Mouse (Mus musculus) heart, embryonic 10.5 days (tissue): ENCODE data around the gene Nek5. TPM values are rescaled to one million over a fixed set of nuclear protein-coding genes. Genes with fewer than 3 reads are reported as not detected.

Source experiments
- DNase-seq: peaks from one replicate; pipeline ENCODE4 v3.0.0-alpha.2; 2017; ENCODE audit warnings: low spot score
- H3K27ac ChIP-seq: fragments of 300-500 bp; sonication (generic); 2 replicates; pipeline ENCODE4 v1.5.1; 2016; ENCODE audit warnings: mild to moderate bottlenecking
- H3K27me3 ChIP-seq: fragments of 300-500 bp; sonication (generic); 2 replicates; pipeline ENCODE4 v1.6.1; 2016; ENCODE audit warnings: mild to moderate bottlenecking; ENCODE audit not compliant: poor library complexity, insufficient read depth, severe bottlenecking
- H3K36me3 ChIP-seq: fragments of 300-500 bp; sonication (generic); 2 replicates; pipeline ENCODE4 v1.6.1; 2016; ENCODE audit warnings: mild to moderate bottlenecking, moderate library complexity
- H3K4me1 ChIP-seq: fragments of 300-500 bp; sonication (generic); 2 replicates; pipeline ENCODE4 v1.6.1; 2016; ENCODE audit warnings: mild to moderate bottlenecking
- H3K4me3 ChIP-seq: fragments of 300-500 bp; sonication (generic); 2 replicates; pipeline ENCODE4 v1.5.1; 2016; ENCODE audit warnings: mild to moderate bottlenecking, moderate library complexity
- H3K9me3 ChIP-seq: fragments of 300-500 bp; sonication (generic); 2 replicates; pipeline ENCODE4 v1.6.1; 2016; ENCODE audit warnings: mild to moderate bottlenecking, moderate library complexity
- WGBS: fragments of 180-500 bp; shearing (Covaris S2); methylation state at CpG from one replicate; pipeline ENCODE4 v1.1.7; 2016; 5-methylcytosine and 5-hydroxymethylcytosine counted together
- polyA plus RNA-seq: library from polyadenylated mRNA; unstranded; fragments of >200 nt; fragmentation: Nextera tagmentation; extraction: Ambion mirVana; gene quantifications from 2 replicates; pipeline ENCODE4 v1.2.1, GENCODE M21; 2016

Nek5 gene
- polyA plus RNA-seq, 1 experiment from 2014 or later = 0.09 TPM

DNA sequence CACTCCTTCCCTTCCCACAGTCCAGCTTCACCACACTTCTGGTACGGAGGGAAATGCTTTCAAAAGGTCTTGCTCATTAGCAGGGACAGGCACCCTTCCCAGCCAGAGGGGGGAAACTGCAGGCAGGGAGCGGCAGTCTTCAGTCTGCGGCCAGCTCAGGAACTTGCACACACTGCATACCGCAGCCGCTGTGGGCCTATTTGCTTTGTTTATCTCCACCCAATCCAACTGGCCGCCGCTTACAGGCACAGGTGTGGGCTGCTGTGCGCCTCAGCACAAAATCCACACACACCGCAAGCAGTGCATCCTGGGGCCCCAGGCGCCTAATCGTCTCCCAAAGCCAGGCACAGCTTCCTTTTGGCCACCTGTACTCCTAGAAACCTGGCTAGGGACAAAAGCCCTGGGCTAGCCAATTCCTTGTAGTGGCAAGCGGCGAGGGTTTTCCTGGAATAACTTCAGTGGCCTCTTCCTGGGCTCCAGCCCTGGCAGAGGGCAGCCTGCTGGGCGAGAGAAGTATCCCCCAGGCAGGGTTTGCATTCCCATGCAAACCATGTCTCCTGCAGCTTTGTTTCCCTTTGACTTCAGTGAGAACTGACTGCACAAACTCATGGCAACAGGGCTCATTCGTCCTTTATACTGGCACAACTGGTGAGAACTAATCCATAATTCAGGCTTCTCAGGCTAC lies 85.2 kb downstream of the Nek5 start:
- WGBS = 12% methylated on average over 15 of the region's 15 CpGs
- no peaks in the 10 kb centered on the region for H3K9me3 ChIP-seq
- peaks cover 17% of the 10 kb centered on the region for H3K4me1 ChIP-seq
- H3K4me3 ChIP-seq = peak overlapping the region; percentile 33; the same call in 1 of the 2 replicates
- 0 out of 2 replicates have a peak overlapping the region, but pooled peaks have one; percentile 16 for H3K27ac ChIP-seq
- DNase-seq = no peak
- no peaks in the 10 kb centered on the region for H3K36me3 ChIP-seq
- no peaks in the 10 kb centered on the region for H3K27me3 ChIP-seq

DNA sequence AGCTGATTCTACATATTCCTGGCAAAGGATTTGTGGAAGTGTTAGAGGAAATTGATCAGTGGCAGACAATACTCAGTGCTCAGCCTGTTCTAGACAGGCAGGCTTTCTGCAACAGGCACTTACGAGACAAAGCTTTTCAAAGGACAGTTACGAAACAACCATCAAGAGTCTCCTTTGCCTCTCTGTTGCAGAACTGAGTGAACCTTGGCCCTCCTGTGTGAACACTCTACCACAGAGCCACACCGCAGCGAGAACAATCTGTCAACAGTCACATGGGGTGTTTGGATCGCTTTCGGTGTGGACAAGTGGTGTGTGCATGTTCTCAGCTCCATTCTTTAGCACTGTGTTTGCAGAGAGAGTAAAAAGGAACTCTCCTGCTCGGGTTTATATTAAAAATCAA lies 87.8 kb downstream of the Nek5 start:
- 71% methylated on average over 7 of the region's 7 CpGs for WGBS
- DNase-seq = no peak

DNA sequence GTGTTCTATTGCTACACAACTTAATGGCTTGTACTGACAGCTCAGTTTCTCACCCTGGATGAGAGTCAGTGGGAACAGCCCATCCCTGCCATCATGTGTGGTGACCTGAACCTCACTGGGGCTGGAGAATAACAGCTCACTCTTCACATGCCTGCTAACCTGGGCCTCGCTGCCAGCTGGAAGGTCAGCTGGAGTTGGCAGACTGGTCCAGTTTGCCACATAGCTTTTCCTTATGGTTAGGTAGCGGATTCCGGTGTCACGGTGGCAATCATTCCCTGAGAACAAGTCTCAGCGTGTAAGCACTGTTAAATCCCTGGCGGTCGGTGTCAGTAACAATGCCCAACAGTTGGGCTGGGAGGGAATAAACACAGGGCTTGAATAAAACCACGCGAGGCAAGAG lies 88.7 kb downstream of the Nek5 start:
- H3K27ac ChIP-seq = no peak overlapping the region
- 92% methylated on average over 9 of the region's 9 CpGs for WGBS
- no peak for DNase-seq

More for the DNA sequence above, 87.8 kb downstream of the Nek5 start:
- no peaks in the 10 kb centered on the region for H3K9me3 ChIP-seq
- no peak overlapping the region for H3K27ac ChIP-seq
- H3K27me3 ChIP-seq = no peaks in the 10 kb centered on the region
- peaks cover 14% of the 10 kb centered on the region for H3K4me1 ChIP-seq
- no peaks in the 10 kb centered on the region for H3K36me3 ChIP-seq
- H3K4me3 ChIP-seq = no peak overlapping the region

DNA sequence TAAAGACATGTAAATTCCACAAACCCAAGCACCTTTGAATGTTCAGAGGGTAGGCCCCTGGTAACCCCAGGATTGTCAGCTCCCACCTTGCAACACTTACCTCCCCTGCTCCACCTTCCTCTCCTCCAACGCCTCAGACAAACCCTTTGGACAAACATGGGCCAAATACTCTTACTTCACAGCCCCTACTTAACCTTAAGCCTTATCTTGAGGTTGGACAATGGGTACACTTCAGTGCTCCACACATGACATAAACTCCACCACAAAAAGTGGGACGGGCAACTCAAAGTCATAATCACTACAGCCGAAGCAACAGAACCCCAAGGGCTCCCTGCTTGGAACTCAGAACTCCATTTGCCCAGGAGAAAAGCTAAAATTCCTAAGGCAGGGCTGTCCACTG lies 93.9 kb downstream of the Nek5 start:
- H3K27ac ChIP-seq = no peak overlapping the region
- no peaks in the 10 kb centered on the region for H3K27me3 ChIP-seq
- no peaks in the 10 kb centered on the region for H3K36me3 ChIP-seq
- DNase-seq = no peak
- 75% methylated on average over 3 of the region's 3 CpGs for WGBS
- no peak overlapping the region for H3K4me3 ChIP-seq
- no peaks in the 10 kb centered on the region for H3K9me3 ChIP-seq
- H3K4me1 ChIP-seq = no peaks in the 10 kb centered on the region

More for the DNA sequence above, 88.7 kb downstream of the Nek5 start:
- no peak overlapping the region for H3K4me3 ChIP-seq
- H3K9me3 ChIP-seq = no peaks in the 10 kb centered on the region
- H3K27me3 ChIP-seq = no peaks in the 10 kb centered on the region
- H3K36me3 ChIP-seq = no peaks in the 10 kb centered on the region
- H3K4me1 ChIP-seq = peaks cover 14% of the 10 kb centered on the region

DNA sequence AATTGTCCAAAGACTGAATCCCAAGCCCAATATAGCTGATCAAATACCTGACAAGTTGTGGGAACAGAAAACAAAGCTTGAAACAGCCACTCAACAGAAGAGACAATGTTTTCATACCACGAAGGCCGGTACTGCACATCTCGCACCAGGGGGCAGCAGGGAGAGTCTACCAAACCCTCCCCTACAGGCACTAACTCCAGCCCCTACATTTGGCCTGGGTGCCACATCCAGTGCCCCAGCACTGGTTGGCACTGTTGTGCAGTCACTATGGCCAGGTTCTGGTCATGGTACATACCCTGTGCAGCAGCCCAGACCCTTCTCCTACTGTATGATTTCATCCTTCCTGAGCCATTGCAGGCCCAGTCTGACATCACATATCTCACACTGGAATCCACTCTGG lies 95.9 kb downstream of the Nek5 start:
- H3K4me1 ChIP-seq = no peaks in the 10 kb centered on the region
- no peaks in the 10 kb centered on the region for H3K27me3 ChIP-seq
- WGBS = 84% methylated on average over 3 of the region's 3 CpGs
- H3K9me3 ChIP-seq = no peaks in the 10 kb centered on the region
- no peak for DNase-seq
- no peaks in the 10 kb centered on the region for H3K36me3 ChIP-seq
- no peak overlapping the region for H3K27ac ChIP-seq
- H3K4me3 ChIP-seq = no peak overlapping the region

DNA sequence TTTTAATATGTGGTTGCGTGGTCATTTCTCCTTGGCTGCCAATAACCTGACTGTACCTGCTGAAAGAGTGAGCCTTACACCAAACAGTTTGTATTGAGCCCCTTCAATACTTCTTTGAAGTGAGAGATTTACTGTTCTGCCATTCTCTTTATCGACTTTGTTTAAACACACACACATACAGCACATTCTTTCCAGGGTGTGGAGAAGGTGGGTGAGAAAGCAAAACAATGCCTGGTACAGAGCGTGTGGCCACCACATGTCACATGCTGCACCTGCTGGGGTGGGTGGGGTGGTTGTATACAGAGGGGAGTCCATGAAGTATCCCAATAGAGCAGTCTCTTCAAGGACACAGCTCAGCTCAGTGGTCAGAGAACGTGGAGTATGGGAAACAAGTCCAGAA lies 99.6 kb downstream of the Nek5 start:
- Histone ChIP-seq H3K27me3 (no peaks in the 10 kb centered on the region), H3K27ac (no peak overlapping the region), H3K4me3 (no peak overlapping the region), H3K36me3 (no peaks in the 10 kb centered on the region), H3K9me3 (no peaks in the 10 kb centered on the region), H3K4me1 (no peaks in the 10 kb centered on the region)
- no peak for DNase-seq
- WGBS = 76% methylated on average over 4 of the region's 4 CpGs

Other genes with a start within 250 kb of the Nek5 start
- gene Defb9, start 239.6 kb downstream of the Nek5 start, polyA plus RNA-seq = not detected in 2 replicates
- gene Defb11, start 218.6 kb downstream of the Nek5 start, polyA plus RNA-seq = not detected in 2 replicates
- not detected in 2 replicates for gene Defb15, start 192.3 kb downstream of the Nek5 start, polyA plus RNA-seq
- gene Defb35, start 186.7 kb downstream of the Nek5 start, polyA plus RNA-seq = not detected in 2 replicates
- gene Defb13, start 178.3 kb downstream of the Nek5 start, polyA plus RNA-seq = not detected in 2 replicates
- not detected in 2 replicates for gene Fam90a1a, start 166.3 kb downstream of the Nek5 start, polyA plus RNA-seq
- not detected in 2 replicates for gene Ccdc70, start 155.3 kb downstream of the Nek5 start, polyA plus RNA-seq
- gene Atp7b, start 64.7 kb downstream of the Nek5 start, polyA plus RNA-seq = 3.4 and 3.8 TPM in 2 replicates
- 20.3 and 34.6 TPM in 2 replicates for gene Alg11, start 64.3 kb downstream of the Nek5 start, polyA plus RNA-seq
- gene Nek3, start 41.4 kb upstream of the Nek5 start, polyA plus RNA-seq = 5.4 and 6.1 TPM in 2 replicates
- 37.4 and 38.9 TPM in 2 replicates for gene Ckap2, start 60.8 kb upstream of the Nek5 start, polyA plus RNA-seq
- gene Vps36, start 67.8 kb upstream of the Nek5 start, polyA plus RNA-seq = 26.6 and 31.5 TPM in 2 replicates
- 12.2 and 15.4 TPM in 2 replicates for gene Thsd1, start 102.3 kb upstream of the Nek5 start, polyA plus RNA-seq
- gene Tpte, start 158.4 kb upstream of the Nek5 start, polyA plus RNA-seq = not detected in 2 replicates